Mouse (Mus musculus): Measurements from ENCODE around the gene Supt20. TPM values are rescaled to one million over a fixed set of nuclear protein-coding genes. Genes with fewer than 3 reads are reported as not detected.
A peak's percentile ranks its signal among the peaks of the same experiment; 100 is the strongest.
"Not testable (repeated sequence)": the region's sequence is repeated elsewhere in the genome, so short reads cannot be mapped to it uniquely, and the experiment has no call there.

The Supt20 gene
- polyA plus RNA-seq, 1 experiment = 51.3 TPM

DNA sequence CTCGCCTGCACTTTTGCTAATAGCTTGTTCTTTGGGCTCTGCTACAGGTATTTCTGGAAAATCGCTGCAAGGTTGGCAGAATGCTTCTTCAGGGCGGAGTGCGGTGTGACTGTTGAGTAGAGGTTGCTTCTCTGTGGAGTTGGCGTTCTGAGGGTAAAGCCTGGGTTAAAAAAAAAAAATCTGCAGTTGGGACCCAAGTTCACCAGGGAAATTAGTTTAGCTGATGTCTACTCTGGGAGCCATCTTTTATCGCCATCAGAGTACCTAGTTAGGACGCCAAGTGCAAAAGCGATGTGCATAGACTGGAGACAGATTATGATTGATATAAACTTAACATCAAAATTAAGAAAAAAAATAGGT is 429 bp downstream of the Supt20 start:
- under 1% methylated on average over 8 of the region's 8 CpGs for WGBS
- H3K4me1 ChIP-seq (ENCODE audit: control insufficient read depth, insufficient read depth, insufficient read length) = no peaks in the 10 kb centered on the region
- H3K36me3 ChIP-seq (ENCODE audit: control insufficient read depth, insufficient read depth, low read length) = peaks cover 12% of the 10 kb centered on the region
- DNase-seq (ENCODE audit: low read depth in 1 of 2, low spot score in 2 of 2) = no peak
- H3K4me3 ChIP-seq (ENCODE audit: extremely low read depth, insufficient read depth, insufficient read length) = peak overlapping the region; percentile 94
- no peaks in the 10 kb centered on the region for H3K27me3 ChIP-seq (ENCODE audit: control insufficient read depth, insufficient read depth, low read length)
- H3K27ac ChIP-seq (ENCODE audit: insufficient read depth, low read length) = peak overlapping the region; percentile 93
- TF ChIP-seq POLR2A (IDR thresholded peaks at IDR 0.05; ENCODE audit: low read depth, low read length) (no peak), CTCF (IDR thresholded peaks at IDR 0.05; ENCODE audit: extremely low read depth, insufficient read depth, insufficient read length, insufficient replicate concordance) (no peak)

DNA sequence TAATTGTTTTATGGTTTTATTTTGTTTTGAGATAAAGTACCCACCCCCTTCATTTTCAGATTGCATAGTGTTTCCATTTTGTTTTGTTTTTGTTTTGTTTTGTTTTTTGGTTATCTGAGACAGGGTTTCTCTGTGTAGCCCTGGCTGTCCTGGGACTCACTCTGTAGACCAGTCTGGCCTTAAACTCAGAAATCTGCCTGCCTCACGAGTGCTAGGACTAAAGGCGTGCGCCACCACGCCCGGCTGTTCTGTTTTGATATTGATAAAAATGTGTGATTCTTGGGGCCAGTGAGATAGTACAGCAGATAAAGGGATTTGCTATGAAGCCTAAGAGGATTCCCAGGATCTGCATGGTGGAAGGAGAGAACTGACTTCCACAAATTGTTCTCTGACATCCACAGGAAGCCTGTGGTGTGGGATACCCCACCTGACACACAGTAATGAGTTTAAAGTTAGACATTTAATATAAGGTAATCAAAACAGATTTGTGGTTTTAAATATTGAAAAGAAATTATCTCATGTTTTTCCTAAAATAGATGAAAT is 7.2 kb downstream of the Supt20 start:
- no peak for DNase-seq (ENCODE audit: low read depth in 1 of 2, low spot score in 2 of 2)
- 89% methylated on average over 5 of the region's 5 CpGs for WGBS
- H3K36me3 ChIP-seq (ENCODE audit: control insufficient read depth, insufficient read depth, low read length) = peaks cover 36% of the 10 kb centered on the region

DNA sequence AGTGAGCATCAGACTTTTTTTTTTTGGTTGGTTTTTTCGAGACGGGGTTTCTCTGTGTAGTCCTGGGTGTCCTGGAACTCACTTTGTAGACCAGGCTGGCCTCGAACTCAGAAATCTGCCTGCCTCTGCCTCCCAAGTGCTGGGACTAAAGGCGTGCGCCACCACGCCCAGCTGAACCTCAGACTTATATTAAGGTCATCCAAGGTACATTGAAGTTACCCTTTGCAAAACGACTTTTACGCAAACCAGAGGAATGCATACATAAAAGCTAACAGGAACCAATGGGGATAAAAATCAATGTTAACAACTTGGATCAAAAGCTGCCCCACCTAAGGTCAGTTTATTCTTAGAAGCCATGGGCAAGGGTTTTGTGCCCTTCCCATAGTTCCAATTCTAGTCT is 11.5 kb downstream of the Supt20 start:
- peaks cover 32% of the 10 kb centered on the region for H3K36me3 ChIP-seq (ENCODE audit: control insufficient read depth, insufficient read depth, low read length)
- WGBS = 96% methylated on average over 8 of the region's 8 CpGs
- DNase-seq (ENCODE audit: low read depth in 1 of 2, low spot score in 2 of 2); H3K27me3 ChIP-seq (ENCODE audit: control insufficient read depth, insufficient read depth, low read length); H3K27ac ChIP-seq (ENCODE audit: insufficient read depth, low read length); H3K4me3 ChIP-seq (ENCODE audit: extremely low read depth, insufficient read depth, insufficient read length); H3K4me1 ChIP-seq (ENCODE audit: control insufficient read depth, insufficient read depth, insufficient read length): not testable (repeated sequence)

More for the DNA sequence above, 7.2 kb downstream of the Supt20 start:
- Histone ChIP-seq H3K27me3 (ENCODE audit: control insufficient read depth, insufficient read depth, low read length) (no peaks in the 10 kb centered on the region), H3K4me1 (ENCODE audit: control insufficient read depth, insufficient read depth, insufficient read length) (no peaks in the 10 kb centered on the region), H3K4me3 (ENCODE audit: extremely low read depth, insufficient read depth, insufficient read length) (no peak overlapping the region), H3K27ac (ENCODE audit: insufficient read depth, low read length) (no peak overlapping the region)
- TF ChIP-seq CTCF (IDR thresholded peaks at IDR 0.05; ENCODE audit: extremely low read depth, insufficient read depth, insufficient read length, insufficient replicate concordance) (no peak), POLR2A (IDR thresholded peaks at IDR 0.05; ENCODE audit: low read depth, low read length) (no peak)

DNA sequence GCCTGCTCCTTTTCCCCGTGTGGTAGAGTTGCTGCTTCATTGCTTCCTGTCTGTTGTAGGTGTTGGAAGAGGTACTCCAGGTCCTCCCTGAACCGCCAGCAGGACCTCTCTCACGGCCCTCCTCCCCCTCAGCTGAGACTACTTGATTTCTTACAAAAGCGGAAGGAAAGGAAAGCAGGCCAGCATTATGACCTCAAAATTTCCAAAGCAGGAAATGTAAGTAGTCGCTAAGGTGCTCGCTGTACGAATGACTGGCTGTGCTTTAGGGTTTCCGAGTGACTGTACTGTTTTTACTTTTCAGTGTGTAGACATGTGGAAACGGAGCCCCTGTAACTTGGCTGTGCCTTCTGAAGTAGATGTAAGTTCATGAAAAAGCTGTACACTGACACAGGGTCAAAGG is 16.4 kb downstream of the Supt20 start:
- Histone ChIP-seq H3K27ac (ENCODE audit: insufficient read depth, low read length) (peak overlapping the region; percentile 72), H3K27me3 (ENCODE audit: control insufficient read depth, insufficient read depth, low read length) (no peaks in the 10 kb centered on the region), H3K4me1 (ENCODE audit: control insufficient read depth, insufficient read depth, insufficient read length) (no peaks in the 10 kb centered on the region), H3K4me3 (ENCODE audit: extremely low read depth, insufficient read depth, insufficient read length) (no peak overlapping the region), H3K36me3 (ENCODE audit: control insufficient read depth, insufficient read depth, low read length) (peaks cover 39% of the 10 kb centered on the region)
- no peak for TF ChIP-seq POLR2A (IDR thresholded peaks at IDR 0.05; ENCODE audit: low read depth, low read length)
- no peak for TF ChIP-seq CTCF (IDR thresholded peaks at IDR 0.05; ENCODE audit: extremely low read depth, insufficient read depth, insufficient read length, insufficient replicate concordance)
- WGBS = 30% methylated on average over 9 of the region's 9 CpGs
- peak; percentile 40 to 71 for DNase-seq (ENCODE audit: low read depth in 1 of 2, low spot score in 2 of 2)

DNA sequence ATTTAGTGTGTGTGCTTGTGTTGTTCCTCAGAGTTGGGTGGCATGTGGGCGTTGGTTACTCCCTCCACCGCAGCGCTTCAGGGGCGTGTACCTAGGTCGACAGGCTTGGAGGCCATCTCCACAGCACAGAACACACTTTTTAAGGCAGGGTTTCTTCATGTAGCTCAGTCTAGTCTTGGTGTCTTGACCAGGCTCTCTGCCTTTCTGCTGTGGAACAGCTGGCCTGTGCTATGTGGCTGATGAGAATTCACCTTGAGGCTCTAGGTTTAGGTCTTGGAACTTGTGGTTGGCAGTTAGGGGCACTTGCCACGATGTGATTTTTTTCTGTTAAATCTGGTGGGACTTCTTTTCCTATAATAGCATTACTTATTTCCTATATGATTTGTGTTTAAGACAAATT is 21.6 kb downstream of the Supt20 start, which contains the start of gene Gm21958:
Gene Gm21958 (minus strand): TSS at position 101 of the 400 bp plus-strand sequence.
- WGBS = 94% methylated on average over 6 of the region's 6 CpGs
- H3K4me1 ChIP-seq (ENCODE audit: control insufficient read depth, insufficient read depth, insufficient read length) = no peaks in the 10 kb centered on the region
- no peak for DNase-seq (ENCODE audit: low read depth in 1 of 2, low spot score in 2 of 2)
- H3K36me3 ChIP-seq (ENCODE audit: control insufficient read depth, insufficient read depth, low read length) = peaks cover 53% of the 10 kb centered on the region
- TF ChIP-seq CTCF (IDR thresholded peaks at IDR 0.05; ENCODE audit: extremely low read depth, insufficient read depth, insufficient read length, insufficient replicate concordance) = no peak
- no peak for TF ChIP-seq POLR2A (IDR thresholded peaks at IDR 0.05; ENCODE audit: low read depth, low read length)
- H3K27me3 ChIP-seq (ENCODE audit: control insufficient read depth, insufficient read depth, low read length) = no peaks in the 10 kb centered on the region
- no peak within 1 kb of the TSS for H3K27ac ChIP-seq (ENCODE audit: insufficient read depth, low read length)
- H3K4me3 ChIP-seq (ENCODE audit: extremely low read depth, insufficient read depth, insufficient read length) = no peak within 1 kb of the TSS

DNA sequence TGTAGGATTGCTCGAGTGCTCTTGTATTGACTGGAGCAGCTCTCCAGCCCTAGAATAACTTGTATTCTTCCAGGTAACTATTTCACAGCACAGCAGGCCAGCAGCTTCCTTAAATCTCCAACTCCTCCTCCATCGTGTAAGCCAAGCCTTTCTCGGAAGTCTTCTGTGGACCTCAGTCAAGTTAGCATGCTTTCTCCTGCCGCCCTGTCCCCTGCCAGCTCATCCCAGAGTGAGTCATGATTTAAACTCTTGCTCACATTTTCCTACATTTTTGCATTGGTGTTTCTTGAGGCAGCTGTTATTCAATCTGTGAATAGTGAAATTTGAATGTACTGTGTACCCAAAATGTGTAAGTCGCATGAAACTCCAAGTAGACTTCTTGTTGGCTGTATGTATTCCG is 22.9 kb downstream of the Supt20 start:
- DNase-seq (ENCODE audit: low read depth in 1 of 2, low spot score in 2 of 2) = no peak
- TF ChIP-seq CTCF (IDR thresholded peaks at IDR 0.05; ENCODE audit: extremely low read depth, insufficient read depth, insufficient read length, insufficient replicate concordance) = no peak
- Histone ChIP-seq H3K27me3 (ENCODE audit: control insufficient read depth, insufficient read depth, low read length) (no peaks in the 10 kb centered on the region), H3K36me3 (ENCODE audit: control insufficient read depth, insufficient read depth, low read length) (peaks cover 47% of the 10 kb centered on the region), H3K4me3 (ENCODE audit: extremely low read depth, insufficient read depth, insufficient read length) (no peak overlapping the region), H3K27ac (ENCODE audit: insufficient read depth, low read length) (no peak overlapping the region), H3K4me1 (ENCODE audit: control insufficient read depth, insufficient read depth, insufficient read length) (no peaks in the 10 kb centered on the region)
- 89% methylated on average over 6 of the region's 6 CpGs for WGBS

DNA sequence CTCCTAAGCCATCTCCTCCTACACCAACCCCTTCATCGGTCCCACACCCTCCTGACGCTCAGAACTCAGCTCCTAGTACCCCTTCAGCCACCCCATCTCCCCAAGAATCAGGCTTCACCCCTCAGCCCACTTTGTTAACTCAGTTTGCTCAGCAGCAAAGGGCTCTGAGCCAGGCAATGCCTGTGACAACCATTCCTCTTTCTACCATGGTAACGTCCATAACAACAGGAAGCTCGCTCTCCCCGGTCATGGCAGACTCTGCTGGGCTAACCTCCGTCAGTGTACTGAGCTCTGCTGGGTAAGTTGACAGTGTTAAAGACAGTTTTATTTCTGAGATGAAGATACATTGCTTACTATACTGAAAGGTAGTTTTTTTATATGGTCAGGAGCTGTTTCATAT is 24.7 kb downstream of the Supt20 start:
- TF ChIP-seq CTCF (IDR thresholded peaks at IDR 0.05; ENCODE audit: extremely low read depth, insufficient read depth, insufficient read length, insufficient replicate concordance) = no peak
- no peak for TF ChIP-seq POLR2A (IDR thresholded peaks at IDR 0.05; ENCODE audit: low read depth, low read length)
- no peaks in the 10 kb centered on the region for H3K4me1 ChIP-seq (ENCODE audit: control insufficient read depth, insufficient read depth, insufficient read length)
- no peak overlapping the region for H3K4me3 ChIP-seq (ENCODE audit: extremely low read depth, insufficient read depth, insufficient read length)
- no peak overlapping the region for H3K27ac ChIP-seq (ENCODE audit: insufficient read depth, low read length)
- no peaks in the 10 kb centered on the region for H3K27me3 ChIP-seq (ENCODE audit: control insufficient read depth, insufficient read depth, low read length)
- 89% methylated on average over 6 of the region's 6 CpGs for WGBS
- H3K36me3 ChIP-seq (ENCODE audit: control insufficient read depth, insufficient read depth, low read length) = peaks cover 43% of the 10 kb centered on the region
- no peak for DNase-seq (ENCODE audit: low read depth in 1 of 2, low spot score in 2 of 2)
